Mouse (Mus musculus) adrenal gland, postnatal 36 days (tissue): Measurements from ENCODE around the gene Gm11985. TPM values are rescaled to one million over a fixed set of nuclear protein-coding genes. Genes with fewer than 3 reads are reported as not detected.

ENCODE experiments used
- DNase-seq, 2 experiments: peaks; one replicate each; pipeline ENCODE4 v3.0.0; 2021; ENCODE audit warnings: mixed read lengths in 1 of 2
- total RNA-seq, 2 experiments: library from RNA; stranded (reverse); gene quantifications; 2 replicates each; pipeline ENCODE4 v1.2.3; 2021

Gm11985 gene
- total RNA-seq, 2 experiments from 2014 or later: not detected

GRCm38 (mm10) chr11:7199736-7200392 is 11.5 kb upstream of the Gm11985 start:
- peak; percentile 41 to 63 for DNase-seq

GRCm38 (mm10) chr11:7198481-7199256 is 10.3 kb upstream of the Gm11985 start:
- no peak for DNase-seq

- DNase-seq: no peak
These were observed 9.6 kb upstream of the Gm11985 start for GRCm38 (mm10) chr11:7198006-7198405.

DNA sequence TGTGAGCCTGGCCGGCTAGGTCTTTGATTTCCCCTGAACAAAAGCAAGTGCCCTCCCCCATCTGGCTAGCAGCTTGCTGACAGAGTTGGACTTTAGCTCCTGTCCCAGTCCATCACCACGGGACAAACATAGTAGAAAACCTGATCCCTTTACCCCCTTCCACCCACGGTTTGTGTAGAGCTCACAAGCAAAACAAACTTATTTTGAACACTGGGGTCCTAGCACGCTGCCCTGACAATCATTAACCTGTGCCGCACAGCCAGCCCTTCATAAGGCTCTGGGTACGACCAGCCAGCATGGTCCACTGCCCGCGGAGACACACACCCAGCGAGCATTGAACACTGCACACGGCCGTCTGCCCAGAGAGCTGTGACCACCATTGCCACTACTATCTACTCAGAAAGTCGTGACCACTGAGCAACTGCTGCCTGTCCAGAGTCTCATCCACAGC is 9.1 kb upstream of the Gm11985 start, which contains the start of gene Igfbp1:
Gene Igfbp1 (plus strand): TSS at position 292 of the 451 bp plus-strand sequence.
- DNase-seq: no peak

GRCm38 (mm10) chr11:7195312-7195685 is 6.9 kb upstream of the Gm11985 start:
- no peak for DNase-seq

DNA sequence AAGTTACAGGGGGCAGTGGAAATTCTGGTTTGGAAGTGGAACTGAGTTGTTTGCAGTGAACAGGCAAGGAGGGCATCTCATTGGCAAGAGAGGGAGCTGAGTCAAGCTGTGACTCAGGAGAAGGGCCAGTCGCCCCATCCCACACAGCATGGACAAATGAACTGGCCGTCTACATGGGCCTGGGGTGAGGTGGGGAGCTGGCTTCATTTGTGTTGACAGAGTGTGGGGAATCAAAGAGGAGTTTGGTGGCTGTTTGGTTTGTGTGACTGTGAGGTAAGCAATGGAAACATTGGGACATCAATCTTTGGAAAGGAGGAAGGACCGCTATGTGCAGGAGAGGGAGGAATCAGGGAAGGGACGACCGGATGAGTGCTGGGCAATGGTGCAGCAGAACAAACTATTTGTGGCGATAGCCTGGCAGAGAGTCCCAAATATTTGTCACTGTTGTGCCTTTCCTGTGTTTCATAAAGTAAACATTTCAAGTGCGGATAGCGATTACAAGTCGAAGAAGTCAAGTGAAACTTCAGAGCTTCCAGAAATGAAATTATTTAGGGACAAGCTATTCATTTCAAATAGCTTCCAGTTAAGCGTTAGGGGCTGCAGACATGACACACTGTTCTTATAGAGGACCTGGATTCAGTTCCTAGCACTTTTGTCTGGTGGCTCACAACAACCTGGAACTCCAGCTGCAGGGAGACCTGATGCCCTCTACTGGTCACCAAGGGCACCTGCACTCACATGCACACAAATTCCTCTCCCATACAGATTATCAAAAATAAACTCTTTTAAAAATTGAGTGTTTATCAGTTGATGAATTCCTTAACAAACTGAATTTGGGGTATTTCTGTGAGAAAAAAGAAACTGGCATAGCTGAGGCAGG is 6.3 kb upstream of the Gm11985 start:
- no peak for DNase-seq

- no peak for DNase-seq
These were observed 4.8 kb upstream of the Gm11985 start for GRCm38 (mm10) chr11:7193134-7193533.

DNA sequence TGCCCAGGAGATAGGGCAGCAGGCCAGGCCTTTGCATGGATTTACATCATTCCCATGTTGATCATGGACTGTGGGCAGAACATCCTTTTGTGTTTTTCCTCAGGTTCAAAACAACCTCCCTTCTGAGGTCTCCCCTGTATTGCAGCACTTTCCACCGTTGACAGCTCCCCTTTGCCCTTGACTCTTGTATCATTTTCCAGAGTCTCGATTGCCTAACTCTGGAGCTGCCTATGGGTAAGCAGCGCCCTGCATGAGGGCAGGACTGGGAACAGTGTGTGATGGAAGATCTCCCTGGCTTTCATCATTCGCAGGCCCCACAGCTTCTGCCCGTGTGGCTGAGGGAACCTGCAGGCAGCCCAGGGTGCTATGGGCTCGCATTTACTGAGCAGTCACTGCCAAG is 4.3 kb upstream of the Gm11985 start:
- no peak for DNase-seq

- no peak for DNase-seq
These were observed 897 bp downstream of the Gm11985 start for GRCm38 (mm10) chr11:7187472-7187871.

DNA sequence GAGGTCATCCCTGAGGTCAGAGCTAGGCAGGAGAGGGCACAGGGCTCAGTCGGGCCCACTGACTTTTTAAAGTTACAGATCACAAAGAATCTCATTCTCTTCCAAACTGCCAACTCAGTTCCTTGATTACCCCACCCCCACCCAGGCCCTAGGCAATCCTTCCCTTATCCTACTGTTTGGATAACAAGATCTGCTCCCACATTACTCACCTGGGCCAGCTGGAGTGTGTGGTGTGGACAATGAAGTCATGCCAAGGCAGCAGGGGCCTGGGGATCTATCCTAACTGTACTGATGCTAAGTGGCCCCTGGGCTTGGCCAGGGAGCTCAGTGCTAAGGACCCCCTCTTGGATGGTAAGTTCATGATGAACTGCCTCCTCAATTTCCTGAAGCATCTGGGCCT is 3.9 kb downstream of the Gm11985 start:
- DNase-seq: no peak

GRCm38 (mm10) chr11:7182409-7183042 is 5.8 kb downstream of the Gm11985 start:
- DNase-seq: no peak

DNA sequence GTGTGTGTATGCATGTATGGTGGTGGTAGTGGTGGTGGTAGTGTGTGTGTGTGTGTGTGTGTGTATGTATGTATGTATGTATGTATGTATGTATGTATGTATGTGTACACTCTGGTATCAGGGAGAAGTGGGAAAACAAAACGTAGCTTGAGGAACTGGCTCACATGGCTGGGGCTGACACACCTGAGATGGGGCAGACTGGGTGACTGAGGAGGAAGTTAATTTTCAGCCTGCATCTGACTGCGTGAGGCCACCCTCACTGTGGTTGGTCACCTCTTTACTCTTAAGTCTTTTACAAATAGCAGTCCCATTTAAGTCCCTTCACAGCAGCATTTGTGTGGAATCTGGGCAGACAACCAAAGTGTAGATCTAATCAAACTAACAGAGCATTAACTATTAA is 9.1 kb downstream of the Gm11985 start:
- no peak for DNase-seq

GRCm38 (mm10) chr11:7178724-7179123 is 9.6 kb downstream of the Gm11985 start:
- DNase-seq: no peak

DNA sequence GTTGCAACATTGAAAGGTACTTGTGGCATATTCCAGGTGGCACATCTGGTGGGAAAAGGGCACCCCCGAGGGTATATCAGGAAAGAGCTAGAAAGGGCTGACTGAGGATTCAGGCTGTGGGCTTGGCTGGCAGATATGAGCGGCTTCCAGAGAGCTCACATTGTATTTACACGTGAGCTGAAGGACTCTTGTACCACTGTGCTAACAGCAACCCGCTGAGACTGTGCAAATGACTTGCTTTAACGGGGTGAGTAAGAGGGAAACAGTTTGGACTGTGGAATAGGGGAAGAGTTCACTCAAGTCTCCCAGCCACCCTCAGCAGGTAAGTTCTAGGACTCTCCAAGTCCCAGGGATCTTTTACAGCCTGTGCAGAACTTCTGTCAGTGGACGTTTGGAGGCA is 14.7 kb downstream of the Gm11985 start:
- no peak for DNase-seq

DNA sequence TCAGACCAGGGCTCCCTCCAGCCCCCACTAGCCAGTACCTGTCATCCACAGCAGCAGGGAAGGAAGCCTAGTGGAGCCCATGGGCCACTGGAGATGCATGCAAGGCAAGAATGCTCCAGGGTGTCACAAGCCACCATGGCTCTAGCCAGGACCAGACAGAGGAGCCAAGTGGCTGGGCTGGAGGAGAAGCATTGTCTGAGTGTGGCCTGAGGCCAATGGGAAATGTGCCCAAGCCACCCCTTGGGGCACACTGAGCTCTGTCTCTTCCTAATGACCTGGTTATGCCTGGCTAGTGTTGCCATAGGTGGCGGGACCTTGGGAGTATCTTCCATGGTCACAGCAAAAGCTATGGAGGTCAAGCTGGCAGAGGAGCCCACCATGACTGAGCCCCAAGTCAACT is 18.7 kb downstream of the Gm11985 start:
- DNase-seq: no peak

DNA sequence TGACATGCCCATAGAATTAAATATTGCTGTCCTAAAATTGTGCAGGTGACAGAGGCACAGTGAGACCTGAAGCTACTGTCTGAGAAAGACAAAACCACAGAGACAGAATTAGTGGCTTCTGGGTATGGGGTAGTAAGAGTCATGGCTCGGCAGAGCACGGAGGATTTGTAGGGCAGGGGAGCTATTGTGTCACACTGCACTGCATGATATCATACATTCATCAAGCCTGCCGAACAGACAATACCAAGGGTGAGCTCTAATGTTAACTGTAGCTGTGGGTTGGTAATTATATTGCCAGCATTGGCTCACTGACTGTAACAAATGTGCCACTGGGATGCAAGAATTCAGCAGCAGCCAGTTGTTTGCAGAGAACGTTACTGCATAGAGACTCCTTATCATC is 24.0 kb downstream of the Gm11985 start:
- no peak for DNase-seq

DNA sequence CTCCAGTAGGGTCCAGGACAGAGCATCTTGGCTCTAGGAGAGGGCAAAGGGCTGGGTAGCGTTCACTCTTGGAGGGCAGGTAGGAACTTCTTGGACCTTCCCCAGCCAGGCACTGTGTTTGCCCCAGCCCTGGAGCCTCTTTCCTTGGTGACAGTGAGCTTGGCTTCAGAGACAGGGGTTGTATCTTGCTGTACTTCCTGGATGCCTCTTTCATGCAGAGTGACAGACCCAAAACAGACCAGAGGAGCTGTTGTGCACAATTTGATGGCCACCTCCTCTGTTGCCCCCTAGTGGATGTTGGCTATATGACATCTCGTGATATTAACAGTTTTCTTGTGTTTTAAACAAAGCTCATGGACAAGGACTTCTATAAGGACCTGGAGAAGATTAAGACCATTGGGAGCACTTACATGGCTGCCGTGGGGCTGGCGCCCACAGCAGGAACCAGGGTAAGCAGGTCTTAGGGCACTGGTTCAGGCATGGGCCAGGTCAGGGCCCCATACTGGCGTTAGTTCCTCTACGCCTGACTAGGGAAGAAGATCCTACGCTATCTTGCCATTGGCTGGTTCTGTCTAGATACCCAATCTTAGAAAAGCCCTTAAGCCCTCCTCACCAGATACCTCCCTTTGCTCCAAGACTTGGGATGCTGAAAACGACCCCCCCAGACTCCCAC is 26.7 kb downstream of the Gm11985 start:
- DNase-seq: peak in 1 of 2 experiments; percentile 16

DNA sequence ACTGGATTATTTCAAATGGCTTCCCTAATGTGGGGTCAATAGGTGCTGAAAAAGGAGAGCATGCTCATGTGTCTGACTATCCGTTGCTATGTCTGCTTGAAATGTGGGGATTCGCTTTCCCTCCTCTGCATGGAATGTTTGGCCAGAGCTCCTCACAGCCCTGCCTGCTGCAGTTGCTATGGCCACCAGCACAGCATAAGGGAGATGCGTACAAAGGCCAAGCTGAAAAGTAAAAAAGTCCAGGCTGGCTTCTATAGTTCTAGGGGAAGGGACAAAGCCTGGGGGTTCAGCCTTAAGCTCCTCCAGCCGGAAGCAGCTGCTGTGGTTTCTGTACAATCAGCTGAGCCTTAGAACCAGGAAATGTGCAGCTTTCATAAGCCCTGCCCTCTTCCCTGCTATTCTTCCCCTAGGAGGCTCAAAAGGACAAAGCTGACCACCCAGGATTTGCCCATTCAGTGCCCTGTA is 27.7 kb downstream of the Gm11985 start:
- no peak for DNase-seq

DNA sequence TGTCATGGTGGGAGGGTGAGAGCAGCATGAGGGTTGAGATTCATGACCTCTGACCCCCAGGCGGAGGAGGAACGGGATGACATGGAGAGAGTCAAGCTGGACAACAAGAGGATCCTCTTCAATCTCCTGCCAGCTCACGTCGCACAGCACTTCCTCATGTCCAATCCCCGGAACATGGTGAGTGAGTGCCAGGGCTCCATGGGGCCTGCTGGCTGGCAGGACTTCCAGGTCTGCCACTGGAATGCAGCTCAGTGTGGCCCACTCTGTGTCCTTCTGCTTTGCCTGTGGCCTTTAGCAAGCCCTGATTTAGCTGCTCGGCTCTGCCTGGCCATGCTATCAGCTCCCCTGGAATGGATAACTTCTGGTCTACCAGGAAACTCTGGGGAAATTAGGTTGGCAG is 28.2 kb downstream of the Gm11985 start:
- DNase-seq: no peak

GRCm38 (mm10) chr11:7158196-7158595 is 30.2 kb downstream of the Gm11985 start:
- no peak for DNase-seq

DNA sequence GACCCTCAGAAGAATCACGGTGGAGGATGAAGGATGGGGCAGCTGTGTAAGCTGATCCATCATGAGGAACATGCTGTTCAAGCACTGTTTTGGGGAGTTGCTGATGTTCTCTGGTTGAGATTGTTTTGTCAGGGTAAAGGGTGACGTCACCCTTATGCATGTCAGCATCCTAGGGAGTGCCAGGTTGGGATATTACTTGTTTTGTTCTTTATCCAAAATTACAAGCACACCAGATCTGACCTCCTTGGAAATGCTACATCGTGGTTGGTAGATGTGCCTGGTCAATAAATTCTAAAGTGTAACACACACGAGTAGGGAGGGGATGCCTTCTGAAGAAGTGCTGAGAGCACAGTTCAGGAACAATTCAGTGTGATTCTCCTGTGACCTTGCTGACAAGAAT is 31.9 kb downstream of the Gm11985 start:
- DNase-seq: no peak
